Mouse (Mus musculus): ENCODE data around the gene Il3ra.

GRCm38 (mm10) chr14:14347836-14348621 is 2.0 kb downstream of the Il3ra start:
- no peak for TF ChIP-seq MAFK (IDR thresholded peaks at IDR 0.05; ENCODE audit: insufficient replicate concordance, low read length)
- TF ChIP-seq GABPA (IDR thresholded peaks at IDR 0.05; ENCODE audit: insufficient replicate concordance, low read depth, low read length) = no peak
- TF ChIP-seq CHD1 (IDR thresholded peaks at IDR 0.05; ENCODE audit: low read depth, low read length) = no peak
- no peak for TF ChIP-seq BHLHE40 (IDR thresholded peaks at IDR 0.05; ENCODE audit: low read depth, low read length)
- TF ChIP-seq CTCF (conservative IDR thresholded peaks at IDR 0.05 in 1 of 2, IDR thresholded peaks at IDR 0.05 in 1 of 2; ENCODE audit: low read depth in 2 of 2, low read length in 2 of 2) = no peak
- TF ChIP-seq EP300 (IDR thresholded peaks at IDR 0.05; ENCODE audit: low read length) = no peak
- no peak for TF ChIP-seq POLR2AphosphoS2 (IDR thresholded peaks at IDR 0.05; ENCODE audit: low read depth, low read length)
- TF ChIP-seq CHD2 (IDR thresholded peaks at IDR 0.05; ENCODE audit: low read length) = no peak
- no peak for TF ChIP-seq SMC3 (IDR thresholded peaks at IDR 0.05; ENCODE audit: low read depth, low read length)
- no peak for TF ChIP-seq ZKSCAN1 (IDR thresholded peaks at IDR 0.05; ENCODE audit: borderline replicate concordance, low read depth, low read length)
- no peak for TF ChIP-seq MAZ (IDR thresholded peaks at IDR 0.05; ENCODE audit: low read depth, low read length)
- no peak for TF ChIP-seq ELF1 (IDR thresholded peaks at IDR 0.05; ENCODE audit: low read depth, low read length)
- no peak for TF ChIP-seq POLR2A (IDR thresholded peaks at IDR 0.05; ENCODE audit: low read depth, low read length)

Data from CH12.LX (cell line).